Mouse (Mus musculus): ENCODE data around the gene Cplx3. TPM values are rescaled to one million over a fixed set of nuclear protein-coding genes. Genes with fewer than 3 reads are reported as not detected.

Gene Cplx3
- total and polyA plus RNA-seq, 3 experiments, result not detected

DNA sequence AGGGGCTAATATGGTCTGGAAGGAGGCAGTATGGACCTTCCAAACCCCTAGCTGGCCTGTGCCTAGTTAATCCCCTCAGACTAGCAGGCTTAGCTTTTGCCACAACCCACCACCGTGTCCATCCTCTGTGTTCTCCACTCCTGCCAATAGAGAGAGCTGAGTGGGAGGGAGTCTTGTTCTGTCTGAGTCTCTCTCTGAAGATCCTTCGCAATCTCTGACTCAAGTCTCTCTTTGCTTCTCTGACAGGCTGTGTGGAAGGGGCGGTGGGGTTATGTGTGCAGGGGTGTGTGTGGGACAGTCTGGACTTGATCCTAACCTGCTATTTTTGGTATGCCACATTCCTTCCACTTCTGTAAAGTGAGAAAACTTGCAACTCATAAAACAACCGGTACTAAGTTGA, 1.2 kb downstream of the Cplx3 start:
- no peaks in the 10 kb centered on the region; a peak in 1 of 4 replicates for H3K27me3 ChIP-seq (ENCODE audit: control insufficient read depth in 1 of 2, insufficient read depth in 2 of 2, low read length in 2 of 2)
- no peak overlapping the region for H3K27ac ChIP-seq (ENCODE audit: control insufficient read depth, low read depth, low read length)
- no peak overlapping the region for H3K4me3 ChIP-seq (ENCODE audit: control insufficient read depth in 1 of 2, insufficient read depth in 1 of 2, low read depth in 2 of 2, low read length in 2 of 2)
- H3K9me3 ChIP-seq (replicated peaks; ENCODE audit: insufficient read depth, low read length), result no peaks in the 10 kb centered on the region
- no peak for DNase-seq (ENCODE audit: low read depth, low spot score)
- H3K9ac ChIP-seq (ENCODE audit: control insufficient read depth, low read depth, low read length, poor library complexity, severe bottlenecking), result no peak overlapping the region
- no peaks in the 10 kb centered on the region for H3K79me2 ChIP-seq (ENCODE audit: control insufficient read depth, insufficient read depth, low read length, poor library complexity)
- peaks cover 0 to 6% of the 10 kb centered on the region in 2 experiments; a peak in 1 of 4 replicates for H3K4me1 ChIP-seq (ENCODE audit: control insufficient read depth in 1 of 2, insufficient read depth in 2 of 2, low read length in 2 of 2)
- TF ChIP-seq ELF1 (IDR thresholded peaks at IDR 0.05; ENCODE audit: low read depth, low read length), result no peak
- TF ChIP-seq MEF2A (IDR thresholded peaks at IDR 0.05; ENCODE audit: extremely low read depth, insufficient replicate concordance, low read depth, low read length, poor library complexity, severe bottlenecking), result no peak
- no peak for TF ChIP-seq NRF1 (IDR thresholded peaks at IDR 0.05; ENCODE audit: insufficient read depth, low read depth, low read length, poor library complexity, severe bottlenecking)
- TF ChIP-seq BHLHE40 (IDR thresholded peaks at IDR 0.05; ENCODE audit: borderline replicate concordance, low read depth, low read length), result no peak
- TF ChIP-seq EP300 (IDR thresholded peaks at IDR 0.05; ENCODE audit: low read depth in 1 of 2, low read length in 2 of 2), result no peak
- no peaks in the 10 kb centered on the region; a peak in 1 of 4 replicates for H3K36me3 ChIP-seq (ENCODE audit: control insufficient read depth in 1 of 2, insufficient read depth in 2 of 2, low read length in 2 of 2)

DNA sequence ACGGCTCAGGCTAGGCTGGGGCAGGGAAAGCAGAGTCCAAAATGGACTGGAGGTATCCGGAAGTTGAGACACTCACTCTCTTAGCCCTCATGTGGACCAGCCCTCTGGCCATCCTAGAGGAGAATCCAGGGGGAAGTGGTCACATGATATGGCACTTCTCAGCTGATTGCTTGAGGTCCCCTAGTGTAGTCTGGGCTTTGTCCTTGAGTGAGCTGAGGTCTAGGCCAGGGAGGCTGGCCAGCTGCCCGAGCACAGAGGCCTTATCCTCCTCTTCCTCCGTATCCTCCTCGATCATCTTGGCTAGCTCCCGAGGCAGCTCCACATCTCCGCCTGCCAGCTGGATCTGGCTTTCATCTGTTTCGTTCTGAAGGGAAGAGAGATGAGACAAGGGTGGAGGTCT, 4.0 kb downstream of the Cplx3 start:
- no peak for DNase-seq (ENCODE audit: low read depth, low spot score)
- Histone ChIP-seq H3K4me1 (ENCODE audit: control insufficient read depth in 1 of 2, insufficient read depth in 2 of 2, low read length in 2 of 2) (peaks cover 0 to 6% of the 10 kb centered on the region in 2 experiments; a peak in 1 of 4 replicates), H3K79me2 (ENCODE audit: control insufficient read depth, insufficient read depth, low read length, poor library complexity) (no peaks in the 10 kb centered on the region), H3K4me3 (ENCODE audit: control insufficient read depth in 1 of 2, insufficient read depth in 1 of 2, low read depth in 2 of 2, low read length in 2 of 2) (no peak overlapping the region), H3K27me3 (ENCODE audit: control insufficient read depth in 1 of 2, insufficient read depth in 2 of 2, low read length in 2 of 2) (no peaks in the 10 kb centered on the region; a peak in 1 of 4 replicates), H3K36me3 (ENCODE audit: control insufficient read depth in 1 of 2, insufficient read depth in 2 of 2, low read length in 2 of 2) (no peaks in the 10 kb centered on the region; a peak in 1 of 4 replicates), H3K9me3 (replicated peaks; ENCODE audit: insufficient read depth, low read length) (no peaks in the 10 kb centered on the region), H3K27ac (ENCODE audit: control insufficient read depth, low read depth, low read length) (no peak overlapping the region), H3K9ac (ENCODE audit: control insufficient read depth, low read depth, low read length, poor library complexity, severe bottlenecking) (no peak overlapping the region)
- TF ChIP-seq E2F4 (IDR thresholded peaks at IDR 0.05; ENCODE audit: borderline replicate concordance, low read depth, low read length), result no peak
- TF ChIP-seq MAZ (IDR thresholded peaks at IDR 0.05; ENCODE audit: low read depth, low read length), result no peak
- no peak for TF ChIP-seq BHLHE40 (IDR thresholded peaks at IDR 0.05; ENCODE audit: borderline replicate concordance, low read depth, low read length)
- TF ChIP-seq POLR2A (IDR thresholded peaks at IDR 0.05; ENCODE audit: control insufficient read depth in 1 of 2, insufficient read depth in 1 of 2, low read depth in 1 of 2, low read length in 2 of 2, poor library complexity in 1 of 2), result no peak
- no peak for TF ChIP-seq CHD1 (IDR thresholded peaks at IDR 0.05; ENCODE audit: low read depth, low read length)
- TF ChIP-seq ZKSCAN1 (IDR thresholded peaks at IDR 0.05; ENCODE audit: low read depth, low read length), result no peak
- TF ChIP-seq ETS1 (IDR thresholded peaks at IDR 0.05; ENCODE audit: low read depth, low read length), result no peak

DNA sequence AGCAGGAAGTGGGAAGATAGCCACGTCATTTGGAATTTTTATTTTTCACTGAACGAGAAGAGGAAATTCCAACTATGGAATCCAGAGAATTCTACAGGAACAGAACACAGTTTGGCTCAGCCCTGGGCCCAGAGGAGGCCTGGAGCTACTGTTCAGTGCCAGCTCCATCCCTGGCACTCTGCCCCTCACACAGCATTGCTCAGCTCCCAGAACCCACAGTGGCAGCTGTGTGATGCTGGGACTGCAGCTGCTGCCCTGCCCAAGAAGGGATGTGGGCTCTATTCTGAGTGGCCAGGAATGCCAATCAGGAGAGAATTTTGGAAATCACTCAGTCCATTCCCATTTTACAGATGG, 4.8 kb downstream of the Cplx3 start:
- peaks cover 0 to 6% of the 10 kb centered on the region in 2 experiments; a peak in 1 of 4 replicates for H3K4me1 ChIP-seq (ENCODE audit: control insufficient read depth in 1 of 2, insufficient read depth in 2 of 2, low read length in 2 of 2)
- H3K9ac ChIP-seq (ENCODE audit: control insufficient read depth, low read depth, low read length, poor library complexity, severe bottlenecking), result no peak overlapping the region
- H3K79me2 ChIP-seq (ENCODE audit: control insufficient read depth, insufficient read depth, low read length, poor library complexity), result no peaks in the 10 kb centered on the region
- H3K4me3 ChIP-seq (ENCODE audit: control insufficient read depth in 1 of 2, insufficient read depth in 1 of 2, low read depth in 2 of 2, low read length in 2 of 2), result no peak overlapping the region
- TF ChIP-seq GABPA (IDR thresholded peaks at IDR 0.05; ENCODE audit: low read depth, low read length), result no peak
- TF ChIP-seq MXI1 (IDR thresholded peaks at IDR 0.05; ENCODE audit: low read depth, low read length), result no peak
- TF ChIP-seq POLR2A (IDR thresholded peaks at IDR 0.05; ENCODE audit: control insufficient read depth in 1 of 2, insufficient read depth in 1 of 2, low read depth in 1 of 2, low read length in 2 of 2, poor library complexity in 1 of 2), result no peak
- no peak for TF ChIP-seq ZKSCAN1 (IDR thresholded peaks at IDR 0.05; ENCODE audit: low read depth, low read length)
- no peak for TF ChIP-seq KAT2A (conservative IDR thresholded peaks at IDR 0.05; ENCODE audit: low read depth, low read length)
- no peak for TF ChIP-seq ZNF384 (IDR thresholded peaks at IDR 0.05; ENCODE audit: low read depth, low read length)
- TF ChIP-seq POLR2AphosphoS5 (IDR thresholded peaks at IDR 0.05; ENCODE audit: borderline replicate concordance, low read depth, low read length), result no peak
- TF ChIP-seq CHD2 (IDR thresholded peaks at IDR 0.05; ENCODE audit: low read length), result no peak
- no peak for TF ChIP-seq ZMIZ1 (IDR thresholded peaks at IDR 0.05; ENCODE audit: low read depth, low read length)
- no peak for TF ChIP-seq MAX (IDR thresholded peaks at IDR 0.05; ENCODE audit: low read length)
- no peak for TF ChIP-seq RCOR1 (IDR thresholded peaks at IDR 0.05; ENCODE audit: low read depth, low read length)
- TF ChIP-seq GATA1 (IDR thresholded peaks at IDR 0.05; ENCODE audit: low read depth, low read length), result no peak
- TF ChIP-seq MEF2A (IDR thresholded peaks at IDR 0.05; ENCODE audit: extremely low read depth, insufficient replicate concordance, low read depth, low read length, poor library complexity, severe bottlenecking), result no peak
- TF ChIP-seq ZC3H11A (IDR thresholded peaks at IDR 0.05; ENCODE audit: low read depth, low read length), result no peak
- no peak for TF ChIP-seq USF2 (IDR thresholded peaks at IDR 0.05; ENCODE audit: borderline replicate concordance in 1 of 2, insufficient read depth in 1 of 2, low read depth in 1 of 2, low read length in 2 of 2)
- no peak for TF ChIP-seq ELF1 (IDR thresholded peaks at IDR 0.05; ENCODE audit: low read depth, low read length)
- TF ChIP-seq RAD21 (IDR thresholded peaks at IDR 0.05; ENCODE audit: low read depth, low read length), result no peak
- TF ChIP-seq NELFE (IDR thresholded peaks at IDR 0.05; ENCODE audit: low read depth, low read length), result no peak
- no peaks in the 10 kb centered on the region for H3K9me3 ChIP-seq (replicated peaks; ENCODE audit: insufficient read depth, low read length)
- H3K36me3 ChIP-seq (ENCODE audit: control insufficient read depth in 1 of 2, insufficient read depth in 2 of 2, low read length in 2 of 2), result no peaks in the 10 kb centered on the region; a peak in 1 of 4 replicates
- H3K27me3 ChIP-seq (ENCODE audit: control insufficient read depth in 1 of 2, insufficient read depth in 2 of 2, low read length in 2 of 2), result no peaks in the 10 kb centered on the region
- H3K27ac ChIP-seq (ENCODE audit: control insufficient read depth, low read depth, low read length), result no peak overlapping the region
- DNase-seq (ENCODE audit: low read depth, low spot score), result no peak
